Mouse (Mus musculus) liver, embryonic 14.5 days (tissue): ENCODE measurements around the gene Vamp4.

Experiments used
- CTCF ChIP-seq: IDR thresholded peaks from 2 replicates; pipeline ENCODE4 v1.5.1; 2016; ENCODE audit warnings: antibody characterized with exemption, low read depth, control low read depth
- EP300 ChIP-seq: IDR thresholded peaks from 2 replicates; pipeline ENCODE4 v1.6.1; 2016; ENCODE audit warnings: antibody characterized with exemption, low read depth

- TF ChIP-seq CTCF = no peak
- TF ChIP-seq EP300 = no peak
These were observed 3.0 kb upstream of the Vamp4 start for GRCm38 (mm10) chr1:162567351-162567750.
